Mouse (Mus musculus): ENCODE results near the gene Xpo4. TPM values are rescaled to one million over a fixed set of nuclear protein-coding genes. Genes with fewer than 3 reads are reported as not detected.

The Xpo4 gene
- 0.34 and 0.79 TPM in 2 replicates for polyA plus RNA-seq (2012; rRNA removed; ENCODE audit: low replicate concordance)

DNA sequence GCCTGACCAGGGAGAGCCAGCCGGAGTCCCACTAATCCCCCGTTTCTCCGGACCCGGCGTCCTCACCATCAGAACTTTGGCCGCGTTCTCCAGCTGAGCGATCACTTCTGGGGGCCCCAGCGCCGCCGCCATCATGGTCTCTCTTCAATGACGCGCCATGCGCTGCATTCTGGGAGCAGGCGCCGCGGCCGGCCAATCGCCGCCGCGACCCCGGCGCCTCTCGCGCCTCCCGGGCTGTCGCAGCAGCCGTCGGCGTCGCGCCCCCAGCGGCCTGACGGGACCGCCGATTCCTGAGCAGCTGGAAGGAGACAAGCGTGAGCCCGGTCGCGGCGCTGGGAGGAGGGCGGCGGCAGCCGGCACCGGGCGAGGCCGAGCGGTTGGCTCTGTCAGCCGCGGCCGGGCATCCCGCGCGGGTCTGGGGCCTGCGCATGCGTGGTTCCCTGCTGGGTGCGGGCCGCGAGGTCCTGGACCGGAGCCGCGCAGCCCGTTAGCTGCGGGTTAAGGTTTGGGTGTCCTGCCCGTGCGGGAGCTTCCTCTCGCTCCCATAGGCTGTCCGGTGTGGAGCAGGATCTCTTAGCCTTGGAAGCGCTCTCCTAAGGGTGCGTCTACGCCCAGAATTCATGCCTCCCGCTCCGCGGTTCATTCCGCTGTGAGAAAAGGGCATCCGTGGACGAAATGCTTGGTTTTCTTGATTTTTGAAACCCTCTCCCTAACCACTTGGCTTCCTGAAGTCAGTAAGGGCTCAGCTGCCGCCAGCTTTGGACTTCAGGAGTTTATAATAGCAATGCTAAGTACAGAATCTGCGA is at the start of gene Xpo4:
TSS of gene Xpo4 (minus strand) at position 609 of the 806 bp plus-strand sequence.

DNA sequence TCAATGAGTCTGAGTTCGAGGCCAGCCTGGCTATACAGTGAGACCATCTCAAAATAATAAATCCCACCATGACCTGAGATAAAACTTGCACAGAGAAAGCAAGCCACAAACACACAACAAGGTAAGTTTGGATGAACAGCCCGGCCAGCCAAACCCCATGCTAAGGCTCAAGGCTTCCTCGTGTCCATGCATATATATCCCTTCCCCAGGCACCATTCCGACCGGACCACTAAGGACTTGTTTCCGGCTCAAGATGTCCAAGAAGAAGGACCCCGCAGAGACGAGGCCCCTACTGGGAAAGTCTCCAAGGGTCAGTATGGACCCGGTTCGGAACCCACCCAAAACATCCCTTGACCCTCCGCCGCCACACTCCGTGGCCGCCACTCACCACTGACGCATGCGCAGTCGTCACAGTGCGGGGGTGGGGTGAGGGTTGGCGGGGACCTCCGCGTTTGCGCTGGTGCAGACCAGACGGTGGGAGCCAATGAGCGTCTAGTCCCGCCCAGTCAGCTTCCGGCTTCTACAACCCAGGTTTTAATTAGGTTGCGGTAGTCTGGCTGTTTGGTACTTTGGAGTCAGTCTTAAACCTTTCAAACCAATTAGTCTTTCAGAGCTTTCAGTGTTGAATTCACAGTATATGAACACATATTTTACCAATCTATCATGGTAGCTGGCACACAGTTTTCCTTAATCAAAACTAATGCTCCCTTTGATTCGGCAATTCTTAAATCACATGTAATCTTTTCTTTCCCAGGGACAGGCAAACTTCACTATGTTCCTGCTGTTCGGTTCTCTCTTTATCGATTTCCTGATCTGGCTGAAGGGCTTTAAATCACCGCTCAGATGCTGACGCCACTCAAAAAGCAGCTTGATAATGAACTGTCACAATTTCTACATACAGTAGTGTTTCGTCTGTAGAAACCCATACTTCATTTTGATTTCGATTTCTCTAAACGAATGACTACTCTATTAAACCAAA is 93.8 kb downstream of the Xpo4 start, which contains the start of gene Eef1akmt1:
TSS of gene Eef1akmt1 (minus strand) at position 458 of the 979 bp plus-strand sequence.

Other genes with a start within 250 kb of the Xpo4 start
- gene Ift88, start 241.4 kb downstream of the Xpo4 start, polyA plus RNA-seq (2012; rRNA removed; ENCODE audit: low replicate concordance): 0.23 and 1.2 TPM in 2 replicates
- gene Il17d, start 140.7 kb downstream of the Xpo4 start, polyA plus RNA-seq (2012; rRNA removed; ENCODE audit: low replicate concordance): 6.3 and 14.7 TPM in 2 replicates
- 5.1 and 6.3 TPM in 2 replicates for gene Eef1akmt1, start 93.8 kb downstream of the Xpo4 start, polyA plus RNA-seq (2012; rRNA removed; ENCODE audit: low replicate concordance)
- gene Gm49361, start 80.7 kb upstream of the Xpo4 start, polyA plus RNA-seq (2012; rRNA removed; ENCODE audit: low replicate concordance): not detected in 2 replicates
- gene Lats2, start 93.0 kb upstream of the Xpo4 start, polyA plus RNA-seq (2012; rRNA removed; ENCODE audit: low replicate concordance): 14.1 and 15.9 TPM in 2 replicates
- 3.9 and 27.6 TPM in 2 replicates for gene Sap18, start 132.8 kb upstream of the Xpo4 start, polyA plus RNA-seq (2012; rRNA removed; ENCODE audit: low replicate concordance)
- gene Ska3, start 160.8 kb upstream of the Xpo4 start, polyA plus RNA-seq (2012; rRNA removed; ENCODE audit: low replicate concordance): 0.57 and 1.2 TPM in 2 replicates
- 52.1 and 52.4 TPM in 2 replicates for gene Mrpl57, start 160.8 kb upstream of the Xpo4 start, polyA plus RNA-seq (2012; rRNA removed; ENCODE audit: low replicate concordance)
- gene Zdhhc20, start 224.8 kb upstream of the Xpo4 start, polyA plus RNA-seq (2012; rRNA removed; ENCODE audit: low replicate concordance): 0.63 and 1.7 TPM in 2 replicates

Measured in duodenum, adult 2 months (tissue).